Mouse (Mus musculus) forebrain, embryonic 11.5 days (tissue): Measurements from ENCODE around the gene Ppp1r12b. TPM values are rescaled to one million over a fixed set of nuclear protein-coding genes. Genes with fewer than 3 reads are reported as not detected.

Experiments used
- ATAC-seq: fragments of 200-750 bp; cut with Nextera tagmentation; replicated peaks from 2 replicates; pipeline ENCODE4 v1.8.0; 2017; ENCODE audit warnings: moderate TSS enrichment; ENCODE audit not compliant: low FRiP score
- DNase-seq: peaks from one replicate; pipeline ENCODE4 v3.0.0-alpha.2; 2017; ENCODE audit warnings: low spot score
- H3K27ac ChIP-seq: fragments of 300-500 bp; sonication (generic); 2 replicates; pipeline ENCODE4 v1.5.1; 2014; ENCODE audit warnings: low read depth, low read length
- H3K27me3 ChIP-seq: fragments of 300-500 bp; sonication (generic); 2 replicates; pipeline ENCODE4 v1.6.1; 2014; ENCODE audit warnings: mild to moderate bottlenecking, low read length, mixed read lengths; ENCODE audit not compliant: control insufficient read depth, insufficient read depth
- H3K36me3 ChIP-seq: fragments of 300-500 bp; sonication (generic); 2 replicates; pipeline ENCODE4 v1.6.1; 2014; ENCODE audit warnings: mild to moderate bottlenecking, low read length, moderate library complexity, mixed read lengths; ENCODE audit not compliant: control insufficient read depth, insufficient read depth
- H3K4me1 ChIP-seq: fragments of 300-500 bp; sonication (generic); replicated peaks from 2 replicates; pipeline ENCODE4 v1.6.1; 2014; ENCODE audit warnings: low read length, mixed read lengths; ENCODE audit not compliant: control insufficient read depth, insufficient read depth
- H3K4me2 ChIP-seq: fragments of 300-500 bp; sonication (generic); 2 replicates; pipeline ENCODE4 v1.6.1; 2014; ENCODE audit warnings: low read depth, mild to moderate bottlenecking, low read length, moderate library complexity, mixed read lengths; ENCODE audit not compliant: severe bottlenecking
- H3K4me3 ChIP-seq: fragments of 300-500 bp; sonication (generic); 2 replicates; pipeline ENCODE4 v1.5.1; 2014; ENCODE audit warnings: low read depth, low read length
- H3K9ac ChIP-seq: fragments of 300-500 bp; sonication (generic); 2 replicates; pipeline ENCODE4 v1.6.1; 2014; ENCODE audit warnings: low read length
- H3K9me3 ChIP-seq: fragments of 300-500 bp; sonication (generic); 2 replicates; pipeline ENCODE4 v1.6.1; 2016; ENCODE audit warnings: low read length, mixed read lengths; ENCODE audit not compliant: control insufficient read depth
- WGBS: fragments of 180-500 bp; shearing (Covaris S2); extraction: QIAGEN DNeasy Blood & Tissue Kit; methylation state at CpG from one replicate; pipeline ENCODE4 v1.1.7; 2014; 5-methylcytosine and 5-hydroxymethylcytosine counted together
- polyA plus RNA-seq: library from polyadenylated mRNA; unstranded; fragments of >200 nt; fragmentation: Nextera tagmentation; extraction: Ambion mirVana; gene quantifications from 2 replicates; pipeline ENCODE4 v1.2.1, GENCODE M21; 2014

Gene Ppp1r12b
- polyA plus RNA-seq, 1 experiment from 2014 or later: 12.2 TPM

DNA sequence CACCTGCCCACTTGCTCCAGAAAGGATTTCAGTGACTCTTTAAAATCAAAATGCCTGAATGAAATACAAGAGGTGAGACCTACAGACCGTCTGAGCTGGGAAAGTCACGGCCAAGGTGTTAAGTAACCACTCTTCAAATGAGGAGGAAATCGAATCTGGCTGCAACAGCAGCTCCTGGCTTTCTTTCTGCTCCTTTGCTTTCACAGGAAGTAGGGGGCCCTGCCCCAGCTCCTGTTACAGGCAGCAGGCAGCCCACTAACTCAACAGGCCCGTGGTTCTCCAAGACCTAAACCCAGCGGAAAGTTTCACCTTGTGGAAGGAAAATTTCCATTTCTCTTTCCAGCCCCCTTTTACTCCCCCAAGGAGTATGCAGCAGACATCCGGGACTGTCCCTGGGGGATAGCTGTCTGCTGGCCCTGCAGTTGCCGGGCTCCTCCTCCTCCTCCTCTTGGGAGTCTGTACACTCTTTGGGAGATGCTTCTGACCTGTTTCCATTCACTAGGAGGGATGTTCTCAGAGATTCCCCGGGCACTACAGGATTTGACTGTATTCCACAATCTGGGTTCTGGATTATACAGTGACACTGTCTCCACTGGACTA lies 36.4 kb upstream of the Ppp1r12b start:
- WGBS: 55% methylated on average over 8 of the region's 8 CpGs
- no peak overlapping the region for H3K4me3 ChIP-seq
- no peak for DNase-seq
- H3K36me3 ChIP-seq: no peaks in the 10 kb centered on the region
- H3K27me3 ChIP-seq: peaks cover 3% of the 10 kb centered on the region; the same call in 1 of the 2 replicates
- no peak overlapping the region for H3K9ac ChIP-seq
- no peak overlapping the region for H3K27ac ChIP-seq
- no peaks in the 10 kb centered on the region for H3K9me3 ChIP-seq
- ATAC-seq: no peak
- peaks cover 2% of the 10 kb centered on the region; the same call in 1 of the 2 replicates for H3K4me1 ChIP-seq
- no peak overlapping the region for H3K4me2 ChIP-seq

DNA sequence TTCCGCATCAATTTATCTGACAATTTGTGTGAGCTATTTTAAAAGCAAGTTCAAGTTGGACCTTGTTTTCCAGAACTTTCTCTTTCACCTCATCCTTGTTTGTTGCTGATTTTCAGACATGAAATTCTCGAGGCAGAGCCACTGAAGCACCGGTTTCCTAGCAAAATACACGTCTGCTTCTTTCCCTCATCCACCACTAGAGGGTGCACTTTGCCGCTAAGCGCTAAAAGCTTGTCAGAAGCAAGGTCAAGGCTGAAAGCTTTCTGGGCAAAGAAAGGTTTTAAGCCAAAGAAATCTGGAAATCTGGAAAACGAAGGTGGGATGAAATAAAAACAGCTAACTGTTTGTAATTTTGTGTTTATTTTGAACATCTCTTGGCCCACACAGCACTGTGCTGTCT lies 33.6 kb upstream of the Ppp1r12b start:
- no peak overlapping the region for H3K4me2 ChIP-seq
- H3K27me3 ChIP-seq: peaks cover 3% of the 10 kb centered on the region
- DNase-seq (peak; percentile 85), ATAC-seq (no peak)
- peaks cover 2% of the 10 kb centered on the region; the same call in 1 of the 2 replicates for H3K4me1 ChIP-seq
- H3K27ac ChIP-seq: no peak overlapping the region
- no peaks in the 10 kb centered on the region for H3K36me3 ChIP-seq
- no peak overlapping the region for H3K4me3 ChIP-seq
- H3K9ac ChIP-seq: no peak overlapping the region
- 7% methylated on average over 7 of the region's 7 CpGs for WGBS
- H3K9me3 ChIP-seq: no peaks in the 10 kb centered on the region

GRCm38 (mm10) chr1:134987962-134988341 lies 32.2 kb upstream of the Ppp1r12b start:
- ATAC-seq: peak; percentile 15; the same call in 1 of the 2 replicates
- peaks cover 3% of the 10 kb centered on the region for H3K27me3 ChIP-seq
- WGBS: 18% methylated on average over 14 of the region's 14 CpGs

DNA sequence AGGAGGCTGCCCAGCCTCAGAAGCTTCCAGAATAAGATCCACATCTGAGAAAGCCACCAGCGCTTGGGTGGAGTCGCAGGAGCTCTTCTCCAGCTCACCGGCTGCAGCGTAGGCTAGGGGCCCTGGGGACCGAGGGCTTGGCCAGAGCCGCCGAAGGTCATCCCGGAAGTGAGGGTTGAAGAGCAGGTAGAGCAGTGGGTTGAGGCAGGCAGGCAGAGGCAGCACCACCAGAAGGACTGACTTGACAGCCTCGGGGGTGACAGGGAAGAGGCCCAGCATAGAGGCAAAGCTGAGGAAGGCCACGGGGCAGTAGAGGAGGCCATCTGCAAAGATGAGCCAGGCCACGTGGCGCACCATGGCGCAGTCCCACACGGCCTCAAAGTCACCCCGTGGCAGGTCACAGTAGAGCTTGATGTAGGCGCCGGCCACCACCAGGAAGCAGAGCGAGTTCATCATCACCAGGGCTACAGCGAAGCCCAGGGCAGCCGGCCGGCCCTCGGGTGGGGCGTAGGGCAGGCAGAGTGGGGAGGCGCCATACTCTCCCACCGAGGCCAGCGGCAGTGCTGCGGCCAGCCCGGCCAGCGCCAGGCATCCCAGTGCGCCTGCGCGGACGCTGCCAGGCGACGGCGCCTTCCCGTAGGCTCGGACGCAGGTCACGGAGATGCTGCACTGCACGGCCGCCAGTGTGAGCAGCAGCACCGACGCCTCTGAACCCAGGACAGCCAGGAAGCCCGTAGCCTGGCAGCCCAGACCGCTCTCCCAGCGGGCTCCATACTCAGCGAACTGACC lies 31.6 kb upstream of the Ppp1r12b start:
- 35% methylated on average over 47 of the region's 48 CpGs for WGBS
- Histone ChIP-seq H3K4me1 (peaks cover 2% of the 10 kb centered on the region; the same call in 1 of the 2 replicates), H3K36me3 (no peaks in the 10 kb centered on the region), H3K27ac (no peak overlapping the region), H3K9me3 (no peaks in the 10 kb centered on the region), H3K9ac (peak overlapping the region; percentile 43), H3K4me3 (peak overlapping the region; percentile 31), H3K27me3 (peaks cover 3% of the 10 kb centered on the region), H3K4me2 (peak overlapping the region; percentile 82)
- peak; percentile 84 for DNase-seq
- ATAC-seq: peak; percentile 76

More at GRCm38 (mm10) chr1:134987962-134988341, 32.2 kb upstream of the Ppp1r12b start:
- Histone ChIP-seq H3K4me3 (peak overlapping the region; percentile 31), H3K27ac (no peak overlapping the region), H3K4me2 (peak overlapping the region; percentile 82), H3K4me1 (peaks cover 2% of the 10 kb centered on the region; the same call in 1 of the 2 replicates), H3K36me3 (no peaks in the 10 kb centered on the region), H3K9ac (peak overlapping the region; percentile 43), H3K9me3 (no peaks in the 10 kb centered on the region)
- no peak for DNase-seq

- no peak overlapping the region for H3K9ac ChIP-seq
- ATAC-seq (no peak), DNase-seq (no peak)
- H3K36me3 ChIP-seq: peaks cover 10% of the 10 kb centered on the region
- WGBS: 64% methylated on average over 1 of the region's 1 CpGs
- no peak overlapping the region for H3K4me3 ChIP-seq
- H3K4me1 ChIP-seq: no peaks in the 10 kb centered on the region
- no peak overlapping the region for H3K4me2 ChIP-seq
- no peak overlapping the region for H3K27ac ChIP-seq
- H3K9me3 ChIP-seq: no peaks in the 10 kb centered on the region
- H3K27me3 ChIP-seq: no peaks in the 10 kb centered on the region
Measured at GRCm38 (mm10) chr1:134972920-134973319, 17.2 kb upstream of the Ppp1r12b start.

GRCm38 (mm10) chr1:134965430-134965829 lies 9.7 kb upstream of the Ppp1r12b start:
- 97% methylated on average over 2 of the region's 2 CpGs for WGBS
- Histone ChIP-seq H3K4me3 (no peak overlapping the region), H3K27me3 (no peaks in the 10 kb centered on the region), H3K4me1 (no peaks in the 10 kb centered on the region; the same call in 1 of the 2 replicates), H3K9ac (no peak overlapping the region), H3K9me3 (no peaks in the 10 kb centered on the region), H3K4me2 (no peak overlapping the region), H3K27ac (no peak overlapping the region), H3K36me3 (peaks cover 9% of the 10 kb centered on the region)
- ATAC-seq (no peak), DNase-seq (no peak)

DNA sequence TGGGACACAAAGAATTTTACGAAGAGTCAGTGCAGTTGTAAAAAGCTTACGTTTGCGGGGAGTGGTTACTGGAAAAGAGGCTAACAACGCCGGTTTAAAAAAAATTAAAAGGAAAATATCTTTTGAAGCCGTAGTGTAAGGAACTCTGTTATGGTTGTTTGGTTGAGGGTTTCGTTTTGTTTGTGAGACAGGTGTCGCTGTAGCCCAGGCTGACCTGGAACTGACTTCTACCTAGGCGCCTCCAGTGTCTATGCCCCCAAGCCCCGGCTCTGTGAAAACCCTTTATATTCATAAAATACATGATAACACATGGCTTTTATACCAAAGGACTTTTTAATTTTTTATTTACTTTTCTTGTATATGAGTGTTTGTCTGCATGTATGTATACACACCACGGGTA lies 7.1 kb upstream of the Ppp1r12b start:
- no peak overlapping the region for H3K27ac ChIP-seq
- no peaks in the 10 kb centered on the region; the same call in 1 of the 2 replicates for H3K4me1 ChIP-seq
- peak overlapping the region; percentile 63 for H3K9ac ChIP-seq
- DNase-seq (no peak), ATAC-seq (no peak; the same call in 1 of the 2 replicates)
- H3K4me2 ChIP-seq: peak overlapping the region; percentile 57
- no peaks in the 10 kb centered on the region for H3K9me3 ChIP-seq
- peak overlapping the region; percentile 53 for H3K4me3 ChIP-seq
- peaks cover 2% of the 10 kb centered on the region; the same call in 1 of the 2 replicates for H3K36me3 ChIP-seq
- 4% methylated on average over 11 of the region's 11 CpGs for WGBS
- no peaks in the 10 kb centered on the region for H3K27me3 ChIP-seq

DNA sequence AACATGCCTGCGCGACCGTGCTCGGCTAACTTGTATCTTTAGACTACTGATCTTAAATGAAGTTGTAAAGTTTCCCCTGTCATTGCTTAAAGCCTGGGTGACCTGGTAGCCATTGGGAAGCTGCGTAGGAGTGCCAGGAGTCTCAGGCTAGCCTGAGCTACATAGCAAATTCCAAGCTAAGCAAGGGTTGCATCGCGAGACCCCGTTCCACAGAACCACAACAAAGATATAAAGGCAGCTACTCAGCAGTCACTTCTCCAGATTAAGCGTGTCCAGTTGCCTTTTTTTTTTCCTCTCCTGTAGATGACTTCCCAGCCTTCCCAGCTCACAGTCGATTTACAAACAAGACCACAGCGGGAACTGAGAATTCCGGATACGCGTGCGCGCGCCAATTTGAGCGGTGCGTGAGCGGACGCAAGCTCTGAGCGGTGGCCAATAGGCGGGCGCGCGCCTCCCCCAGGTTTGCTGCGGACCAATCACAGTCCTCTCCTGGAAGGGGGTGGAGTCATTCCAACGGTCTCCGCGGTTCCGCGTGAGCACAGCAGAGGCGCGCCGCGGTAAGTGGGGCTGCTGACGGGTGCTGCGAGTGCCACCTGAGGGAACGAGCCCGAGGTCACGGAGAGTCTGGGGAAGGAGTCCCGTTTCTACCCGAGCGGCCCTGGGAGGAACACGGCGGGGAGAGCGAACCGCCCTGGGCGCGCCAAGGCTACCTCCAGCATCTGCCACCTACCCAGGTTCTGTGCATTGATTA lies 6.5 kb upstream of the Ppp1r12b start, which contains the start of gene Ube2t:
Gene Ube2t (plus strand): TSS at position 513 of the 751 bp plus-strand sequence.
- Histone ChIP-seq H3K4me3 (peak within 1 kb of the TSS; percentile 53), H3K9ac (peak within 1 kb of the TSS; percentile 63), H3K27ac (no peak within 1 kb of the TSS), H3K27me3 (no peaks in the 10 kb centered on the region), H3K9me3 (no peaks in the 10 kb centered on the region), H3K36me3 (0 out of 2 replicates have a peak, but pooled peaks cover 2% of the 10 kb centered on the region), H3K4me2 (peak within 1 kb of the TSS; percentile 57), H3K4me1 (no peaks in the 10 kb centered on the region; the same call in 1 of the 2 replicates)
- WGBS: 2% methylated on average over 50 of the region's 50 CpGs
- DNase-seq (peak; percentile 97), ATAC-seq (peak; percentile 100)
